Mouse (Mus musculus) CH12.LX (cell line): ENCODE results near the gene R3hcc1l.

ENCODE experiments used
- BHLHE40 ChIP-seq: IDR thresholded peaks from 2 replicates; pipeline ENCODE4 v1.6.1; 2011; ENCODE audit warnings: mild to moderate bottlenecking, low read depth, low read length, improper control_type of control experiment
- CTCF ChIP-seq, 2 experiments: IDR thresholded peaks in 1 of 2; conservative IDR thresholded peaks in 1 of 2; 2 replicates each; pipeline ENCODE4 v1.5.1; 2011 to 2012; ENCODE audit warnings: low read depth in 2 of 2, low read length in 2 of 2, improper control_type of control experiment in 1 of 2, inconsistent platforms in 1 of 2, mild to moderate bottlenecking in 1 of 2, moderate library complexity in 1 of 2
- ETS1 ChIP-seq: conservative IDR thresholded peaks from 2 replicates; pipeline ENCODE4 v1.6.1; 2012; ENCODE audit warnings: low read depth, mild to moderate bottlenecking, inconsistent platforms, low read length, improper control_type of control experiment, moderate library complexity
- MAX ChIP-seq: IDR thresholded peaks from 2 replicates; pipeline ENCODE4 v1.6.1; 2011; ENCODE audit warnings: low read length, improper control_type of control experiment
- MXI1 ChIP-seq: IDR thresholded peaks from 2 replicates; pipeline ENCODE4 v1.6.1; 2011; ENCODE audit warnings: mild to moderate bottlenecking, low read depth, low read length, improper control_type of control experiment
- MYC ChIP-seq: IDR thresholded peaks from 2 replicates; pipeline ENCODE4 v1.6.1; 2011; ENCODE audit warnings: low read depth, mild to moderate bottlenecking, improper control_type of control experiment, low read length
- PAX5 ChIP-seq: IDR thresholded peaks from 2 replicates; pipeline ENCODE4 v1.6.1; 2012; ENCODE audit warnings: low read length, inconsistent platforms, mixed read lengths
- POLR2AphosphoS2 ChIP-seq: IDR thresholded peaks from 2 replicates; pipeline ENCODE4 v1.6.1; 2011; ENCODE audit warnings: low read depth, low read length, improper control_type of control experiment
- SIN3A ChIP-seq: IDR thresholded peaks from 2 replicates; pipeline ENCODE4 v1.6.1; 2012; ENCODE audit warnings: low read length, improper control_type of control experiment, inconsistent platforms
- UBTF ChIP-seq: IDR thresholded peaks from 2 replicates; pipeline ENCODE4 v1.6.1; 2012; ENCODE audit warnings: low read depth, mild to moderate bottlenecking, inconsistent platforms, low read length, improper control_type of control experiment, moderate library complexity

- 0 out of 2 replicates have a peak, but pooled peaks have one; percentile 9 for TF ChIP-seq BHLHE40
- TF ChIP-seq UBTF: no peak
- TF ChIP-seq SIN3A: peak; percentile 83
- no peak for TF ChIP-seq MYC
- no peak for TF ChIP-seq PAX5
- TF ChIP-seq MAX: 0 out of 2 replicates have a peak, but pooled peaks have one; percentile 39
- 0 out of 2 replicates have a peak, but pooled peaks have one; percentile 81 for TF ChIP-seq MXI1
- peak in 1 of 2 experiments; percentile 75; a peak in 2 of 4 replicates for TF ChIP-seq CTCF (conservative IDR thresholded peaks at IDR 0.05 in 1 of 2, IDR thresholded peaks at IDR 0.05 in 1 of 2; ENCODE audit: low read depth in 2 of 2, low read length in 2 of 2)
- no peak for TF ChIP-seq ETS1
- TF ChIP-seq POLR2AphosphoS2: peak; percentile 71; the same call in 1 of the 2 replicates
Observed at GRCm38 (mm10) chr19:42518620-42519310, at the start of gene R3hcc1l.
